Mouse (Mus musculus): Measurements from ENCODE around the gene Aplnr.

Aplnr gene

DNA sequence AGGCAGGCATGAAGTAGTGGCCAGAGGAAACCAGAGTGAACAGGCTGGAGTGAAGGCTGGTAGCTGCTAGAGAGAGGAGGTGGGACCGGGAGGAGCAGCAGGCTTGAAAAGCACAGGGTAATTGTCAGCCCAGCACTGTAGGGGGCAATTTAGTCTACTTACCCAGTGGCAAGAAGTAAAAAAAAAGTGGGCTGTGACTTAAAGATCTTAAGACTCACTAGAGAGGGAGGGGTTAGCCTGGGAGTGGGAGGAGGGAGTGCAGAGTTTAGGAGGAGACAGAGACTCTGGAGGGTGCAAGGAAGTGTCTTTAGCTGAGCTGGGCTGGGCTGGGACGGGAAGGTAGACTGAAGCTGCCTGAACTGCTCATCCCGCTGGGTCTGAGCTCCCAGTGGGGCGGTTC, at the start of gene Aplnr:
Gene Aplnr (plus strand): TSS at position 137 of the 400 bp plus-strand sequence.
- 38% methylated on average over 4 of the region's 4 CpGs for WGBS

DNA sequence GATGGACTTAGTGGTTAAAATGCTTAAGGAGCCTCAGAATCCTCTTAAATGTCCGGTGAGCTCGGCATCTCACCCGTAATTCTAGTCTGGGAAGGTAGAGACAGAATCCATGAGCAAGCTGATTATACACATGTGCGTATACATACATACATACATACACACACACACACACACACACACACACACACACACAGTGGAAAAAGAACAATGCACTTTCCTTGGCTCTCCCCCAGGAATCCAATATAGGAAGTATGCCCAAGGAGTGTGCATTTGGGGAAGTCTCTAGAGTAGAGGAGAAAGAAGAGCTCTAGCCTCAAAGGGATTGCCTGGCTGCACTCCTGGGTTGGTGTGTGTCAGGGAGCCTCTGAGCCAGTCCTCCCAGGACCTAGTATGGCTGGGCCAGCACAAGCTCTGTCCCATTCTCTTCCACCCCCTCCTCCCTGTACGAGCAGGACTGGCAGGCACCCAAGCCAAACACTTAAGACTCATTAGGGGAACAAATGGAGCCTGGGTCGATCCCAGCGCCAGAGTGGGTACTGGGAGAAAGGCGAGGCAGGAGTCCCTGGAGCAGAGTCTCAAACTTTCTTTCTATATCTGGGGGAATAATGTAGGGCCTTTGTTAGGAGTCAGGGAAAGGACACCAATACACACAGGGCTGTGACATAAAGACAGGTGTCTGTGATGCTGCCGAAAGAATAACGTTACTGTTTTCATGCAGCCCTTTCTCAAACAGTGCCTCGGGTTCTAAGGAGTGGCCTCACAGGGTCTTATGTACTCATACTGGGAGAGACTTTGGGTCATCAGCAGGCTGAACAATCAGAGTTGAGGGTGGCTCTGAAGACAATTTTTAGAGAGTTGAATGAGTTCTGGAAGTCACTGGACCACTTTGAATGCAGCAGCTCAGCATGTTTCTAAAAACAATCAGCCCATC, 47.0 kb upstream of the Aplnr start:
- WGBS = 61% methylated on average over 11 of the region's 11 CpGs

DNA sequence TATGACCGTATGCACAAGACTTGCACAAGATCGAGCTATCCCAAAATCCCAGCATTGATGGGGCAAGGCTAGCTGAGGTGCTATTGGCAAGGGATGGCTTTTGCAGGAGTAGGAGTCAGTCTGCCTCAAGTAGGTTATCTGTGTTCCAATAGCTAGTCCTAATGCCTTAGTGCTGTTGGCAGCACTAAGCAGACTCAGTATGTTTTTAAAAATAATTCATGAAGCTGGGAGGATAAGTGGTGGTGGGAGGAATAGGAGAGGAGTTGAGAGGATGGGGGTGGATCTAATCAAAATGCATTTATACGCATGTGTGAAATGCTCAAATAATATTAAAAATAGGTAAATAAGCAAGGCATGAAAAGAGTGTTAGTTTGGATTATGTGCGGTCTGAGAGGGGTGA, 44.7 kb upstream of the Aplnr start:
- WGBS = 70% methylated on average over 4 of the region's 4 CpGs

DNA sequence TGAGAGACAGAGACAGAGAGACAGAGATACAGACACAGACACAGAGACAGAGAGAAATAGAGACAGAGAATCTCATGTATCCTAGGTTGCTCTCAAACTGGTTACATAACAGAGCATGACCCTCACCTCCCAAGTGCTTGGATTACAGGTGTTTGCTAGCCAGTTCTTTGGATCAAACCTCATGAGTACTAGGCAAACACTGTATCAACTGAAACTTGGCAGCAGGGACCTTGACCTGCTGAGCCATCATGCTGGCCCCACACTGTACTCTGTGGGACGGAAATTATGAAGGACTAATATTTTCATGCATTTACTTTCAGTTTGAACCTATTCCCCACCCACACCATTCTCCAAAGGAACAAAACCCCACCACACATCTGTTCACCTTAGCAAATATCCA, 42.6 kb upstream of the Aplnr start:
- 78% methylated on average over 1 of the region's 1 CpGs for WGBS

- 64% methylated on average over 5 of the region's 5 CpGs for WGBS
These were observed 40.1 kb upstream of the Aplnr start for GRCm38 (mm10) chr2:85095906-85096305.

GRCm38 (mm10) chr2:85098014-85098413, 38.0 kb upstream of the Aplnr start:
- WGBS = 93% methylated on average over 2 of the region's 2 CpGs

DNA sequence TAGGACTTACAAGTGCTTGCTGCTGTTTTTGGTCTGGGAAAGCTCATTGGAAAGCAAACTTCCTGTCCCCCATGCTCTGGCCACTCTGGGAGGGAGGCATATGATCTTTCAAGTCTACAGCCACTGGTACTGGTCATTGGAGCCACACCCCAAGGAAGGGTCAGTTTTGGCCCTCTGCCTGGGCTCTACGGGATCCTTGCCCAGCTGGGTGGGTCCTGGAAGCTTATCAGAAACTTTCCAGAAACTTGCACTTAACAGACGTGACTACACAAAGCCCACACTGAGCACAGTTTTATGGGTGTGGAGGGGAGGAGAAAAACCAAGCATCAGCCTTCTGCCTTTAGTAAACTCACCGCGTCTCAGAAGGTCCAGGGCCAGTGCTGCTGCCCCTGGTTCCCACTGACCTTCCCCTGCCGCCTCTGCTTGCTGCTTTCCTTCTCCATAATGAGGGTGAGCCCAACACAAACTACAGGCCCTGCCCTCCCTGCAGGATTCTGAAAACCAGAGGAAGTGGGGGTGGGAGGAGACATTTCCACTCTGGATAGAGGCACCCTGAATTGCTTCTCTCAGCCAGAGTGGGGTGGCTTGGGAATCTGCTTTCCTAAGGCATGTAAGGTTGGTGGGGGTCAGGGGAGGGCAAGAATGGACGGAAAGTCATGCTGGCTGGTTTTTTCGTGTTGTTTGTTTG, 37.1 kb upstream of the Aplnr start:
- 68% methylated on average over 7 of the region's 7 CpGs for WGBS

DNA sequence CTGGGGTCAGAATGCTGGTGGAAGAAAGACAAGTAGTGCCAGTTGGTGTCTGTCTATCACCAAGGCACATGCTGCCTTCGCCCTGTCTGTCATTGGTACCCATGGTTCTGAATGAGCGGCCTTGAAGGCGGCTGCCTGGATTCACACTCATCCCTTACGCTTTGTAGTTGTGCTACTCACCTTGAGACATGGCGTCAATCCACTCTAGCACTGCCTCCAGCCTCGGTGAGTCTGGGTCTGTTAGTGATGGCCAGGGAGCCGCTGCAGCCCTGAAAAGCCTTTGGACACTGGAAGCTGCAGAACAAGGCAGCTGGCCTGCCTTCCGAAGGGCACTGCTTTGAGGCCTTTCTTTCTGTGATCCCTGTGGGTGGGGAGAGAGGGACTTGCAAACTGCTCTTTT, 32.8 kb upstream of the Aplnr start:
- 90% methylated on average over 8 of the region's 8 CpGs for WGBS

GRCm38 (mm10) chr2:85105426-85106013, 30.5 kb upstream of the Aplnr start:
- 76% methylated on average over 11 of the region's 11 CpGs for WGBS

- 51% methylated on average over 7 of the region's 7 CpGs for WGBS
These were observed 29.8 kb upstream of the Aplnr start for GRCm38 (mm10) chr2:85106068-85106790.

DNA sequence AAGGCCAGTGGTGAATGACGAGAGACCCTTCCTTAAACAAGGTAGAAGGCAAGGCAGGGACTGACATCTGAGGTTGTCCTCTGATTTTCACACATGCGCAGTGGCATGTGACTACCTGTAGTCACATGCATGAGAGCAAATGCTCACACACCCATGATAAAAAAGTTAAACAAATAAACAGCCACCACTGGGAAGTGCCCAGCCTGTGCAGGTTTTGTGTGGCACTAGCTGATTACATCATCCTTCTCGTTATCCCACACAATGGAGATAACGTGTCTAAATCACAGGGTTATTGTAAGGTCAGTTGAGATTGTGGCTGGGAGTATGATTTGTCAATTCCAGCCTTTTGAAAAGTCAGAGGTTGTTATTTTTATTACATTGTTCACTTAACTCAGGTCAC, 29.1 kb upstream of the Aplnr start:
- WGBS = 68% methylated on average over 4 of the region's 4 CpGs

DNA sequence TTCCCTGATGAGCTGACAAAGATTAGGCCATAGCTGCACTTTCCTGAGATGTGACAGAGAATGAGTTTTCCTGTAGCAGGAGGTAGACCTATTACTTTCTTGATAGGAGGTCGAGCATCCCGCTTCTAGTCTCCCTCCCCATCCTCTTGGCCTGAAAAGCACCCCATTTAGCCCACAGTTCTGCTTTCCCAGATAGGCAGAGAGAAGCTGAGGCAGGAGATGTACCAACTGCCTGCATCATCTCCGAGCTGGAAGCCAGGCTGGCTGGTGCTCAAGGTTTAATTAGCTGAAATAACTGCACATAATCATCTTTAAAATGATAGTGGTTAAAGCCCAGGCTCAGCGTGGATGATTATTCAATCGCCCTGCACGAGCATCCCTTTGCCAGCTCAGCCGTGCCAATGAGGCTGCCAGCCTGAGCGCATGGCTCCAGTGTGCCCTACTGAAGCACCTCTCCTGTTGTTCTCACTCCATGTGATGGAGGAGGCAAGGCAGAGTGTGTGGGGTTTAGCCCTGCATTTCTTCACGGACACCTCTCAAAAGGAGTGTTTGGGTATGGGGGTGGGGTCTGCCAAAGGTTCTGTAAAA, 25.6 kb upstream of the Aplnr start:
- WGBS = 71% methylated on average over 9 of the region's 9 CpGs

DNA sequence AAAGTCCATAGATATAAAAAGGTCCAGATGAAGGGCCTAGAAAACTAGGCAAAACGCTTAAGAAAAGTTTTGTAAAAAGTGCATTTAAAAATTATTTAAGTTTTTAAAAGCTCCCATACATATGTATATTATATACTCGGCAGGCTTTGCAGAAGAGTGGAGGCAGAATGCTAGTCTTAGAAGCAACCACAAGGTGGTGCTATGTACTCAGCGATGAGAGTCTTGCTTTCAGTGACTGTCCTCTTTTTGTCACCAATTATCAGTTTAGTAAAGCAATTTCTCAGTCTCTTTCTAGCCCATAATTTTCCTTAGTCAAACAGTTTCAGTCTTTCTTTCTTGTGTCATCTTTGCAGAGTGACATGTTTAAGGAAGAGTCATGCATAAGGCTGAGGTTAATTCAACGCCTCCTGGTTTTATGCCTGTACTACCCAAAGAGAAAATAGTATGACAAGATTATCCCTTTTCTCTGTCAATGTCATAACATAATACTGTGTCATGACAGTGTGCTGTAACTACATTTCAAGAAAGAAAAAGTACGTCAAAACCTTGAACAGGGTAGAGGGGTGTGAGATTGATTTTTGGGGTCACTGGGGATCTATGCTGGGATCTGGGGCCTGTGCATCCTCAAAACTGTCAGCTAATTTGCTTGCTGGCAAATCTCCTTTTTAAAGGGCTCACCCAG, 12.7 kb upstream of the Aplnr start:
- 18% methylated on average over 5 of the region's 5 CpGs for WGBS

- 27% methylated on average over 1 of the region's 1 CpGs for WGBS
These were observed 12.0 kb upstream of the Aplnr start for GRCm38 (mm10) chr2:85123869-85124535.

GRCm38 (mm10) chr2:85129496-85129971, 6.5 kb upstream of the Aplnr start:
- WGBS = 56% methylated on average over 6 of the region's 6 CpGs

DNA sequence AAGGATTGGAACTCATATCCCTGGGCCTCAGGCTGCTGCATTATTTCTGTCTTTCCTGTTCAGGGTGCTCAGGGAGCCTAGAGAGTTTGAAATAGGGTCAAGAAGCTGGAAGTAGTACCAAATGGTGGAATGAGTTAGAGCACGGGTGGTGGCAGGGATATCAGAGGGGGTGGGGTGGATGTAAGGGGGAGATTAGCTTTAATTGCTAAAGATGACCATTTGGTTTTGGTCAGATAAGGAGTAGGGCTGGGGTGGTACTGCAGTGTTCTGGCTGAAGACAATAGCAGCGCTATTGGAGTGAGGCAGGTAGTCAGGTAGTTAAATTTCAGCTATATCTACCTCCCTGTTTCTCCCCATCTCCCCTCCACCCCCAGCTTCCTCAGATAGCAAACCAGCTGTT, 4.8 kb upstream of the Aplnr start:
- WGBS = 59% methylated on average over 2 of the region's 2 CpGs

DNA sequence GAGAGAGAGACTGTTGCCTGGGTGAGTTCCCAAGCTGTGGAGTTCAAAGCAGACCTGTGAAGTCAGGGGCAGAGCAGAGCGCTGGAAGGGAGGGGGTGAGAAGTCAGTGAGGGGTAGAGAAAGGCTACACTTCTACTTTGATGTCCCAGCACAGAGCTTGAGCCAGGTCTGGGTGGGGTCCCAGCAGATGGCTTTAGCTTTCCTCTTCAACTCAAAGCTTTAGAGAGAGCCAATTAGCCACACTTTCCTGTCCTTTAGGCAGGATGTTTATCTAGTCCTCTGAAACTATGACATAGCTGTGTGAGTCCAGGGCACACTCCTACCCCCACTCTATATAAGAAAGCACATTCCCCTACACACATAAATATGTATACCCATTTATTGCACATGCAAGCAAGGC, 4.3 kb upstream of the Aplnr start:
- WGBS = 29% methylated on average over 1 of the region's 1 CpGs

DNA sequence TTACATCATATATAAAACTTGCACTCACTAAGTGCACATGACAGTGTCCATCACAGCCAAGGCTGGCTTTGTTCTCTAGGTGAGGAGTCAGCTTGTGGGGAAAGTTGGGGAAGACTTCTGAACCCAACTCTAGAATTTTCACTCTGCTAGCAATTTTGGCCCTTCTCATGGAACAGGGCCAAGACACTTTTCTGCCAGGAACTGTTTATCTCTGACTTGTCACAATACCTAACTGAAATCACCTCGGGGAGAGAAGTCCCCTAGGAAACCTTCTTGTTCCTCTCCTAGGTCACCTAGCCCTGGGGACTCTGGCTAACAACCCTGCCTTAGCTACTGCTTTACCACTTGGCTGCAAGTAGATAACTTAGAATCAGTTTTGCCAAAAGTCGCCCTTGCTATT, 3.8 kb upstream of the Aplnr start:
- WGBS = 53% methylated on average over 2 of the region's 2 CpGs

DNA sequence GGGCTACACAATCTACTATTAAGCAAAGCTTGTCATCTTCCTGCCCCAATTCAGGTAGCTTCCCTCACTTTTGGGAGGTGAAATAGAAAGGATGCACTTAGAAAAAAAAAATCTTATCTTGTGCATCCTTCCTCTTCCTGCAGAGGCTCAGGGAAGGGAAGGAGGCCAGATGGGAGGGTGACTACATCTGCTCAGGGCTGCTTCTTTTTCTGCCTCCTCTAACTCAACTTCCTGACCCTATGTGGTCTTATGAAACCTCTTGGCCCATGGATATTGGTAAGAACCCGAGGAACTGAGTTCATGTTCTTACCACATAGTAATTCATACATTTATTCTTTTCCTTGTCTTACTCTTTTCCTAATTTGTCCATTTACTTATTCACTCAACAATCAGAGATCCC, 926 bp upstream of the Aplnr start:
- 72% methylated on average over 1 of the region's 1 CpGs for WGBS

DNA sequence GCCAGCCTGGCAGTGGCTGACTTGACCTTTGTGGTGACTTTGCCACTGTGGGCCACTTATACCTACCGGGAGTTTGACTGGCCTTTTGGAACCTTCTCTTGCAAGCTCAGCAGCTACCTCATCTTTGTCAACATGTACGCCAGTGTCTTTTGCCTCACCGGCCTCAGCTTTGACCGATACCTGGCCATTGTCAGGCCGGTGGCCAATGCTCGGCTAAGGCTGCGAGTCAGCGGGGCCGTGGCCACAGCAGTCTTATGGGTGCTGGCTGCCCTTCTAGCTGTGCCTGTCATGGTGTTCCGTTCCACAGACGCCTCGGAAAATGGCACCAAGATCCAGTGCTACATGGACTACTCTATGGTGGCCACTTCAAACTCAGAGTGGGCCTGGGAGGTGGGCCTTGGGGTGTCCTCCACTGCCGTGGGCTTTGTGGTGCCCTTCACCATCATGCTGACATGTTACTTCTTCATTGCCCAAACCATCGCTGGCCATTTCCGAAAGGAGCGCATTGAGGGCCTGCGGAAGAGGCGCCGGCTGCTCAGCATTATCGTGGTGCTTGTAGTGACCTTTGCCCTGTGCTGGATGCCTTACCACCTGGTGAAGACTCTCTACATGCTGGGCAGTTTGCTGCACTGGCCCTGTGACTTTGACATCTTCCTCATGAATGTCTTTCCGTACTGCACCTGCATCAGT, 951 bp downstream of the Aplnr start:
- WGBS = 81% methylated on average over 21 of the region's 21 CpGs

All from cerebral cortex, adult 2 months (tissue).